Mouse (Mus musculus) hindbrain, embryonic 14.5 days (tissue): ENCODE measurements around the gene Hemgn. TPM values are rescaled to one million over a fixed set of nuclear protein-coding genes. Genes with fewer than 3 reads are reported as not detected.

Experiments used
- ATAC-seq: fragments of 200-750 bp; cut with Nextera tagmentation; 2 replicates; pipeline ENCODE4 v1.8.0; 2017; ENCODE audit warnings: moderate number of reproducible peaks, mild to moderate bottlenecking, moderate TSS enrichment, moderate library complexity; ENCODE audit not compliant: low FRiP score
- DNase-seq: peaks from one replicate; pipeline ENCODE4 v3.0.0-alpha.2; 2015; ENCODE audit warnings: low spot score
- H3K27ac ChIP-seq: fragments of 300-500 bp; sonication (generic); 2 replicates; pipeline ENCODE4 v1.5.1; 2014; ENCODE audit warnings: mild to moderate bottlenecking, moderate library complexity
- H3K27me3 ChIP-seq: fragments of 300-500 bp; sonication (generic); 2 replicates; pipeline ENCODE4 v1.6.1; 2014; ENCODE audit warnings: mild to moderate bottlenecking, low read length, mixed read lengths; ENCODE audit not compliant: control insufficient read depth, insufficient read depth
- H3K36me3 ChIP-seq: fragments of 300-500 bp; sonication (generic); replicated peaks from 2 replicates; pipeline ENCODE4 v1.6.1; 2014; ENCODE audit not compliant: control insufficient read depth, insufficient read depth
- H3K4me1 ChIP-seq: fragments of 300-500 bp; sonication (generic); replicated peaks from 2 replicates; pipeline ENCODE4 v1.6.1; 2014; ENCODE audit warnings: antibody characterized with exemption, low read length, mixed read lengths; ENCODE audit not compliant: control insufficient read depth, insufficient read depth
- H3K4me2 ChIP-seq: fragments of 300-500 bp; sonication (generic); replicated peaks from 2 replicates; pipeline ENCODE4 v1.6.1; 2014; ENCODE audit warnings: mild to moderate bottlenecking, moderate library complexity
- H3K4me3 ChIP-seq: fragments of 300-500 bp; sonication (generic); replicated peaks from 2 replicates; pipeline ENCODE4 v1.5.1; 2014; ENCODE audit warnings: mild to moderate bottlenecking, low read length
- H3K9ac ChIP-seq: fragments of 300-500 bp; sonication (generic); 2 replicates; pipeline ENCODE4 v1.6.1; 2014
- H3K9me3 ChIP-seq: fragments of 300-500 bp; sonication (generic); 2 replicates; pipeline ENCODE4 v1.6.1; 2016; ENCODE audit warnings: low read length; ENCODE audit not compliant: control insufficient read depth
- WGBS: fragments of 180-500 bp; shearing (Covaris S2); extraction: QIAGEN DNeasy Blood & Tissue Kit; methylation state at CpG from one replicate; pipeline ENCODE4 v1.1.7; 2014; 5-methylcytosine and 5-hydroxymethylcytosine counted together
- polyA plus RNA-seq: library from polyadenylated mRNA; unstranded; fragments of >200 nt; fragmentation: Nextera tagmentation; extraction: Ambion mirVana; gene quantifications from 2 replicates; pipeline ENCODE4 v1.2.1, GENCODE M21; 2014

Hemgn gene
- polyA plus RNA-seq, 1 experiment from 2014 or later, result 0.27 TPM

DNA sequence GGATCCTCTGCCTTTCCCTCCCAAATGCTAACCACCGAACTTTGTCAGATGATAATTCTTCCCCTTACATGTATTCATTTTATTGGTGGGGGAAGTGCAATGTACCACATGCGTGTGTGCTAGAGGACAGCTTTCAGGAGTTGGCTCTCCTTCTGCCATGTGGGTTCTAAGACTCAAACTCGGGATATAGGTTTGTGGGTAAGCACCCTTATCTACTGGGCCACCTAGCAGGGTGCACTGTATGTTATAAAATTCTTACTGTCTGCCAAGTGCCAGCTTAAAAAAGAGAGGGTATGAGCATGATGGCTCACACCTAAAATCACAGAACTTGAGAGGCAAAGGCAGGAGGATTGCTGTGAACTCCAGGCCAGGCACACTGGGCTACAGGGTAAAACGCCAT, 14.5 kb downstream of the Hemgn start:
- WGBS, result 84% methylated on average over 4 of the region's 4 CpGs
- no peak for ATAC-seq

DNA sequence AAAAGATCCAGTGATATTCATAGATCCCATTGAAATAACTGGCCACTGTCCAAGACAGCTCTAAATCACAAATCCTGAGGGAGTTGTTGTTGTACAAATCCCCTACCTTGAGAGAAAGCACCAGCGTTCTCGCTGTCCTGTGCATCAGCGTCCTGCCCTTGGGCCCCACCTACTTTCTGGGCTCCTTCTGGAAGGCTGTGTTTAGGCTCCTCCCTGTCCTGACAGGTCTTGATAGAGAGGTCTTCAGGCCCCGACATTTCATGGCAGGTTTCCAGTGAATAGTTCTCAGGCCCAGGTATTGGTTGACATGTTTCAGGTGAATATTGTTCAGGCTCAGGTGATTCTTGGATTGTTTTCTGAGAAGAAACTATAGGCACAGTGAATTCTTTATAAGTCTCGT, 17.6 kb downstream of the Hemgn start:
- Histone ChIP-seq H3K27me3 (no peaks in the 10 kb centered on the region), H3K9me3 (no peaks in the 10 kb centered on the region), H3K4me2 (no peak overlapping the region), H3K4me1 (no peaks in the 10 kb centered on the region), H3K9ac (no peak overlapping the region), H3K36me3 (no peaks in the 10 kb centered on the region), H3K27ac (no peak overlapping the region), H3K4me3 (no peak overlapping the region)
- DNase-seq (no peak), ATAC-seq (no peak)
- 39% methylated on average over 5 of the region's 5 CpGs for WGBS

More for the DNA sequence above, 14.5 kb downstream of the Hemgn start:
- no peak overlapping the region for H3K4me2 ChIP-seq
- no peaks in the 10 kb centered on the region for H3K36me3 ChIP-seq
- no peaks in the 10 kb centered on the region for H3K4me1 ChIP-seq
- no peak overlapping the region for H3K27ac ChIP-seq
- H3K9ac ChIP-seq, result no peak overlapping the region
- no peak for DNase-seq
- no peaks in the 10 kb centered on the region for H3K27me3 ChIP-seq
- H3K9me3 ChIP-seq, result no peaks in the 10 kb centered on the region
- H3K4me3 ChIP-seq, result no peak overlapping the region

DNA sequence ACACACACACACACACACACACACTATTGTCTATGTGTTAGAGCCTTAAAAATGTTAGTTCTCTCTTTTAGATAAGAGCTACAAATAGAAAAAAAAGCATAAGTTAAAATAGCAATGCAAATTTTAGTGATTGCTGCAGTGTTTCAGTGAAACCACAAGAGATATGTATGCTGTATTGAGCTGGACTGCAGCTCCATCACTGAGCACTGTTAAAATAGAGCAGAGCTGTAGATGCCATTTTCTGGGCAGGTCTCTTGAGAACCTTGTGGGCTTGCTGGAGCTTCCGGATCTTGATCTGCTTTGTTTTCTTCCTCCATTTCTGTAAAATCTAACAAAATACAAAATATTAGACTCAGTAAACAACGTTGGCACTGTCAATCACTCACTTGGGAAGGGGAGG, 18.9 kb downstream of the Hemgn start:
- Histone ChIP-seq H3K4me1 (0 out of 2 replicates have a peak, but pooled peaks cover 5% of the 10 kb centered on the region), H3K9ac (no peak overlapping the region), H3K4me3 (no peak overlapping the region), H3K4me2 (no peak overlapping the region), H3K27ac (no peak overlapping the region), H3K27me3 (no peaks in the 10 kb centered on the region), H3K9me3 (no peaks in the 10 kb centered on the region), H3K36me3 (no peaks in the 10 kb centered on the region)
- no peak for DNase-seq
- no peak for ATAC-seq
- 87% methylated on average over 2 of the region's 2 CpGs for WGBS

DNA sequence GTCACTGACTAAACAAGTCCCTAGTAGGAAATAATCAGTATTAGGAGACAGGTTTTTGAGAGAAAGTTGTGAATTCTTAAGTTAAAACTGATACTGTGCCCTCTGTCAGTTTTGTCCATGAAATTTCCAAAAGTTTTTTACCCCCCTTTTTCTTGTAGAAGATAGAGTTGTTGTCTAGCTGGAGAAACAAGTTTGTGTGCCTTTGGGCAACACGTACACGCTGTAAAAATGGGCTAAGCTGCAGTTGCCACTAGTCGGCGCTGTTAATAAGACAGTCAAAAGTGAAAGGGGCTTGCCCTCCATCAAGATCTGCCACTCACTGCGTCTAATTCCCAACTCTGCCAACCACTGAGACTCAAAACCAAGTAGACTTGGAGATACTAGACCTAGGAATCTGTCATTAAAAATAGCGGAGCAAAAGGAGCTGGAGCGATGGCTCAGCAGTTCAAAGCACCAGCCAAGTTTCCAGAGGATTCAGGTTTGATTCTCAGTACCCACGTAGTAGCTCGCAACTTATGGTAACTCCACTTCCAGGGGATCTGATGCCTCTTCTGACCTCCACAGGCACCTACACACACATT, 22.8 kb downstream of the Hemgn start:
- Histone ChIP-seq H3K4me2 (peak overlapping the region; percentile 71), H3K4me1 (peaks cover 9% of the 10 kb centered on the region; the same call in 1 of the 2 replicates), H3K4me3 (peak overlapping the region; percentile 53; the same call in 1 of the 2 replicates), H3K27ac (no peak overlapping the region), H3K9me3 (no peaks in the 10 kb centered on the region), H3K36me3 (peaks cover 5% of the 10 kb centered on the region), H3K9ac (peak overlapping the region; percentile 89), H3K27me3 (no peaks in the 10 kb centered on the region)
- 25% methylated on average over 9 of the region's 9 CpGs for WGBS
- peak; percentile 83 for DNase-seq
- no peak for ATAC-seq

GRCm38 (mm10) chr4:46389612-46390341, 23.5 kb downstream of the Hemgn start:
- whole genome bisulfite sequencing, result 2% methylated on average over 24 of the region's 24 CpGs
- Histone ChIP-seq H3K4me1 (peaks cover 9% of the 10 kb centered on the region; the same call in 1 of the 2 replicates), H3K9me3 (no peaks in the 10 kb centered on the region), H3K4me2 (peak overlapping the region; percentile 71), H3K9ac (peak overlapping the region; percentile 89), H3K36me3 (peaks cover 12% of the 10 kb centered on the region), H3K27me3 (no peaks in the 10 kb centered on the region), H3K4me3 (peak overlapping the region; percentile 53), H3K27ac (peak overlapping the region; percentile 94)
- DNase-seq (peak; percentile 72), ATAC-seq (no peak)

- Histone ChIP-seq H3K4me3 (peak within 1 kb of the TSS; percentile 53), H3K4me1 (peaks cover 9% of the 10 kb centered on the region; the same call in 1 of the 2 replicates), H3K27me3 (no peaks in the 10 kb centered on the region), H3K36me3 (peaks cover 17% of the 10 kb centered on the region), H3K27ac (peak within 1 kb of the TSS; percentile 94), H3K9ac (peak within 1 kb of the TSS; percentile 89), H3K9me3 (no peaks in the 10 kb centered on the region), H3K4me2 (peak within 1 kb of the TSS; percentile 71)
- DNase-seq, result peak; percentile 98
- ATAC-seq, result peak; percentile 97
- under 1% methylated on average over 56 of the region's 56 CpGs for WGBS
These were observed 24.2 kb downstream of the Hemgn start, which contains the start of gene Trmo for GRCm38 (mm10) chr4:46389013-46389611. TSS of gene Trmo (minus strand) at chr4:46389437.

DNA sequence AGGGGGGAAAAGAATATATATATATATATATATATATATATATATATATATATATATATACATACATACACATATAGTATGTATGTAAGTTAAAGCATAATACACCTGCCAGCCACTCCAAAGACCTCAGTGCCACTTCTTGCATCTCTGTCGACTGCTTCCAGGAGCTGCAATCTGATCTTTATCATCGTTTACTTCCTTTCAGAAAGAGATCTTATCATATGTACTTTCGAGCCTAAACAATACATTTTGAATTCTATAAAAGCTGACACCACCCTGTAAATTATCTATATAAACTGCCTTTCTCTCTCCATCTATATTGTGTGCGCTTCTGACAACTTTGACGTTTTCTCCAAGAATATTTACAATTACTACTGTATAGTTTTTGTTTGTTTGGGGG, 24.8 kb downstream of the Hemgn start:
- Histone ChIP-seq H3K4me2 (peak overlapping the region; percentile 71), H3K27ac (peak overlapping the region; percentile 94), H3K4me1 (peaks cover 9% of the 10 kb centered on the region; the same call in 1 of the 2 replicates), H3K27me3 (no peaks in the 10 kb centered on the region), H3K9me3 (no peaks in the 10 kb centered on the region), H3K36me3 (peaks cover 22% of the 10 kb centered on the region), H3K4me3 (peak overlapping the region; percentile 53), H3K9ac (peak overlapping the region; percentile 89)
- WGBS, result 41% methylated on average over 5 of the region's 5 CpGs
- ATAC-seq (no peak; the same call in 1 of the 2 replicates), DNase-seq (no peak)

- Histone ChIP-seq H3K9me3 (no peaks in the 10 kb centered on the region), H3K27me3 (peaks cover 6% of the 10 kb centered on the region; the same call in 1 of the 2 replicates), H3K4me3 (peak overlapping the region; percentile 19), H3K4me2 (peak overlapping the region; percentile 50), H3K36me3 (peaks cover 32% of the 10 kb centered on the region), H3K9ac (no peak overlapping the region; the same call in 1 of the 2 replicates), H3K4me1 (no peaks in the 10 kb centered on the region), H3K27ac (no peak overlapping the region)
- DNase-seq, result peak; percentile 68
- WGBS, result 23% methylated on average over 22 of the region's 22 CpGs
- peak; percentile 59; the same call in 1 of the 2 replicates for ATAC-seq
These were observed 38.4 kb downstream of the Hemgn start for GRCm38 (mm10) chr4:46374869-46375368.

DNA sequence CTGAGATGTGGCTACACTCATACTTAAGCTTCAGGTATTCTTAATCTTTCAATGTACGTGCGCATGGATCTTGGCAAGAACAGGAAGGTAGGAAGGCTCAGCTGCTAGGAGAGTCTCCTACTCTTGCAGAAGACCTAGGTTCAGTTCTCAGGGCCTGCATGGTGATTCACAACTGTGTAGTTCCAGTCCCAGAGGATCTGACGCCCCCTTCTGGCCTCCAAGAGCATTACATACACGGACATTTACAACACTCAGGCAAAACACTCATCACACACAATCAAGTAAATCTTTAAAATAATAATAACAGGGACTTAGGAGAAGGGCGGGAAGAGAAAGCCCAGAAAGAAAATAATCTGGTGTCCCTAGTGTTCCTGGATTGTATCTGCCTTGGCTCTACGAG, 38.9 kb downstream of the Hemgn start:
- WGBS, result 60% methylated on average over 6 of the region's 6 CpGs
- Histone ChIP-seq H3K9ac (no peak overlapping the region), H3K27me3 (peaks cover 6% of the 10 kb centered on the region; the same call in 1 of the 2 replicates), H3K4me3 (peak overlapping the region; percentile 19; the same call in 1 of the 2 replicates), H3K36me3 (peaks cover 27% of the 10 kb centered on the region), H3K4me1 (no peaks in the 10 kb centered on the region), H3K4me2 (peak overlapping the region; percentile 50), H3K9me3 (no peaks in the 10 kb centered on the region), H3K27ac (no peak overlapping the region)
- no peak for DNase-seq
- 0 out of 2 replicates have a peak, but pooled peaks have one; percentile 17 for ATAC-seq
